Mouse (Mus musculus) v-Abl transformed pro-B cells (cell line): Measurements from ENCODE around the gene Nap1l4.

Experiments
- in situ Hi-C, 2 experiments: fragments of 400-800 bp; cut with MboI; formaldehyde crosslinking; loops; one replicate each; pipeline ENCODE4 v1.15.1; 2025; ENCODE audit not compliant: unreplicated experiment in 2 of 2

The Nap1l4 gene

DNA sequence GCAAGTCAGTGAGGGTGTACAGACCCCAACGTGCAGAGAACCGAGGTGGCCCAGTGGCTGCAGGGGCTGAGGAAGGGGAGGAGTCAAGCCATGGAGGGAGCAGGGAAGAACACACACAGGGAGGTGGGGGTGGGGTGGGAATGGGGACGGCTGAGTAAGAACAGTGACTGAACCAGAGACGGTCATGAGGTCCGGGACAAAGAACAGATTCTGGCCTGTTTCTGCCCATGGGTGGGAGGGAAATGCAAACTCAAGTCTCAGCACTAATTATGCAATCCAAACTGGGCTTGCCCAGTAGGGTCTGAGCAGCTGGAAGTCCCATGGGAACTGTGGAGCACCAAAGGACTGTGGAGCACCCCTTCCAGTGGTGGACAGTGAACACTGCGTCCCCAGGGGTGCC lies 66.4 kb downstream of the Nap1l4 start:
- in situ Hi-C loops = loop anchor here (5.0 to 10.0 kb wide), 2 partner anchors 280 to 282 kb away; partner anchors contain the start of gene Mrgprg (in 1 of the 2)

DNA sequence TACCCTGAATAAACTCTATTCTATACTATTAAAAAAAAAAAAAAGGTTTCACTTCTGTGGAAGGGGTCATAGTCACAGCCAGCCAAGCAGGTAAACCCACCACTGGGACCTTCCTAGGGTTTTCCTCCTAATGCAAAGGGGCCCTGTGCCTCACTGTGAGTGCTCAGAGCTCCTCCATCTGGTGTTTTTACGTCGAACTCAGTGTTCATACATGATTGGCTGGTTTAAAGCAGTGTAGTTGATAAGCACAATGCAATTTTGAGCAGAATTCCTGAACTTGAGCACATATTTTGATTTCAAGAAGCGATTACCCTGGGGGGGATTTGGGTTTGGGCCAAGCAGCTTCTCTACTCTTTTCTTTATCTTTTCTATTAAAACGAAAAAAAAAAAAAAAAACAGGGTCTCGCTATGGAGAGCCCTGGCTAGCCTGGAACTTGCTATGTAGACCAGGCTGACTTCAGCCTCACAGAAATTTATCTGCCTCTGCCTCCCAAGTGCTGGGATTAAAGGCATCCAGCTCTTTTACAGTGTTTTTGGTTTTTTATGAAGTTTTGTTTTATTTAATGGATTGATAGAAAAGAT lies 67.0 kb downstream of the Nap1l4 start:
- in situ Hi-C loops = loop anchor here (5.0 to 10.0 kb wide), 2 partner anchors 280 to 283 kb away; partner anchors contain the start of gene Mrgprg (in 1 of the 2)

DNA sequence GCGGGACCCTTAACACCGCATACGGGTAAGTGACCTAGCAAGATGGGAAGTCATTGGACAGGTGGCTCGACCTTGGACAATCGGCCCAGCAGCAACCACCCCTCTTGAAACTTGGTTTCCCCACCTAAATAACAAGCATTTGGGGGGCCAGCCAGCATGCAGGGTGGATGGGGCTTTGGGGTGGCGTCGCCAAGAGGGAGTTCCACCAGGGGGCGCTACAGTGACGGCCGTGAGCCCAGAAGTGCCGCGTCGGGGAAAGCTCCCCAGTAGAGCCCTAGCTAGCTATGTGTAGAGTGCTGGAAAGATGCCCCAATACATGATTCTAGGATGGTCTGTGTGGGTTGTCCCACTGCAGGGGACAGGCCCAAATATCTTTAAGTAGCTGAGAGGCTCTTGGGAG lies 68.4 kb downstream of the Nap1l4 start:
- in situ Hi-C loops = loop anchor here (5.0 to 10.0 kb wide), 2 partner anchors 282 to 284 kb away; partner anchors contain the start of gene Mrgprg (in 1 of the 2)

DNA sequence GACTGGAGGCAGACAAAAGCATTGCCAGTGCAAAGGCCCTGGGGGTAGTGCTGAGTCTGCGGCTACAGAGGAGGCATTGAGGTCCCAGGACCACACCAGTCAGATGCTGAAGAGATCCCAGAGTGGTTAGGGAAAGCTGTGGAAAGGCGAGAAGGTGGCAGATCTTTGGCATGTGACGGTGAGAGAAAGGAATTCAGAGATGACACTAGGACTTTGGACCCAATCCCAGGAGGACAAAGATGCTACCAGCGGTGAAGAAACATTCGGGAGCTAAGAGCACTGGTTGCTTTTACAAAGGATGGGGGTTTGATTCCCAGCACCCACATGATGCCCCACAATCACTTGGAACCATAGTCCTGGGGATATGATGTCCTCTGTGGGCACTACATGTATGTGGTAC lies 71.1 kb downstream of the Nap1l4 start:
- in situ Hi-C loops = loop anchor here in 1 of 2 experiments (10.0 kb wide), 1 partner anchor 573 kb away; no protein-coding TSS in a partner anchor

DNA sequence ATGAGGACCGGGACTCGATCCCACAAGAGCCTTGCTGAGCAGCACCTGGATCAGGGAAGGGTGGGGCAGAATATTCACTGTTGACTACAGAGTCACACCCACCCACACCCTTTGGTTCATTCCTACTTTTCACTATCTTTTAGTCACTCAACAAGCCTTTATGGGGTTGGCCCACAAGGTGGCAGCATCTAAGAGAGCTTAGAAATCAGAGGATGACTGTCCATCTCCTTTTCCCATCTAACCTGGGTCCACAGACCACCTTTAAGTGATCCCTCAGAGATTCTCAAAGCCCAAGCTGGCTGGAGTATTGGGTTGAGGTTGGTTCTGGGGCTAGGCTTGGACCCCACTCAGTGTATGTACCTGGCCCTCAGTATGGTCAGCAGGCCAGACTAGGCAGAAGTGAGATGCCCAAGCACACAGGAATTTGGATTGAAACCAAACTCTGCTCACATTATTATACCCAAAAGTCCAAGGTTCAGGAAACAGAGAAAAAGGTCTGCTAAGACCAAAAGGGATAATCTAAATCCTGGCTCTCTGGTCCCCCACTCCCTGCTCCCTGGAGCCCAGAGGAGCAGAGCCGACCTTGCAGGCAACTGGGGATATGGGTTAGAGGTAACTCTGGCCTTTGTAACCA lies 72.1 kb downstream of the Nap1l4 start:
- in situ Hi-C loops = loop anchor here in 1 of 2 experiments (10.0 kb wide), 1 partner anchor 572 kb away; no protein-coding TSS in a partner anchor

DNA sequence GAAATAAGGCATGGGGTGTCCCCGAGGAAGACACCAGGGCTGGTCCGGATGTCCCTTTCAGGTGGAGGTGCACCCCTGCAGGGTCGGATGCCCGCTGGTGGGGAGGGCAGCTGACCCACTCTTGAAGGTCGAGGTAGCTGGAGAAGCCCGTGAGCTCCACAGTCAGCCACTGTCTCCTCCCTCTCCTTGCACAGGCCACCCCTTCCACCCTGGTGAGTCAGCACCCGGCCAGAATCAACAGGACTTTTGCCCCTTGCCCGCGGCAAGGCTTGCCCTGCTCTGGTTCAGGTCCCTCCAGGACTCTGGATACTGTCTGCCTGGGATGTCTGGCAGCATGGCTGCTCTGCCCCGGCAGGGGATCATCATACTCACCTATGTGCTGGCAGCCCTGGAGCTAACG lies 73.0 kb downstream of the Nap1l4 start:
- in situ Hi-C loops = loop anchor here in 1 of 2 experiments (10.0 kb wide), 1 partner anchor 571 kb away; no protein-coding TSS in a partner anchor

DNA sequence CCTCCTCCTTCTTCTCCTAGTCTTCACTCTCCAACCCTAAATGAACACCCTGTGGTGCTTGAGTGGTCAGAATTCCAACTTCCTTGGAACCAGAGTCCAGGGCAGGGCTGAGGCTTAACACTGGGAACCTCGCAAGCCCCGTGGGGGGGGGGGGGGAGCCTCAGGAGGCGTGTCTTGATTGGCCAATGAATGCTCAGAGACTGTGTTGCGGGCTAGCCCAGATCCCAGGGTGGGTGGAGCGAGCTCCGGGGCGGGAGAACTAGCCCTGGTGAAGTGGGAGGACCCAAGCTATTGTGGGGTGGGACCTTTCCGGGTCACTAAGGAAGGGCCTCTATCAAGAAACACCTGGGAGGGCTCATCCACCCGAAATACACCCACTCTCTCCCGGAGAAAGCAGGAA lies 74.1 kb downstream of the Nap1l4 start:
- in situ Hi-C loops = loop anchor here in 1 of 2 experiments (10.0 kb wide), 1 partner anchor 570 kb away; no protein-coding TSS in a partner anchor

DNA sequence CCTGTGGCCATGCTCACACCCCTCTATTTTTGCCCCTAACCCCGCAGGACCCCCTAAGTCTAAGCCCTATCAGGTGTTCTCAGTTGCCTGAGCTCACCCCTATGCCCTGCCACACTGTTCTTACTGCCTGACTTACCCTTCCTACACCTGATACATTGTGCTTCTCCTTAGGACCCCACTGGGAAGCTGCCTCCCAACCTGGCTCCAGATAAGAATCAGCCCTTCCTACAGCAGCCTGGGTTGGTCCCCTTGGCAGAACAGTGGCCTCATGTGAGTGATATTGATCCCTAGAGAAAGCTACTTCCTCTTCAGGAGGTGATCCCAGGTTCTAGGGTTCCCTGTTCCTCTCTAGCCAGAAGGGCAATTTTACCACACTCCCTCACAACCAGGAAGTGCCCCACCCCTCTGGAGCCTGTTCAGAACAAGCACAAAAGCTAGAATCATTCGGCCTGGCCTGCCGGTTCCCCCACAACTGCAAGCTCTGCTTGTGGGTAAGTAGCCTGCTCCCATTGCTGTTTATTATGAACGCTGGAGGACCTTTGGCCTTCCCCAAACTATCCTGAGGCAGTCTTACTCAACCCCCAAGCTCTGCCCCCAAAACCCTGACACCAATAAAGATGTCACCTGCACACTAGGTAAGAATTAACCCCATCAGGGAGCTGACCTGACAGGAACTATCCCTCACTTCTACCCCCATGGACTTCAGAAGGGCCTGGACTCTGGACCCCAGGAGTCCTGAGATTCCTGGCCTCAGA lies 75.4 kb downstream of the Nap1l4 start, which contains the start of gene Slc22a18:
TSS of gene Slc22a18 (plus strand) at position 390 of the 755 bp plus-strand sequence.
- in situ Hi-C loops = loop anchor here in 1 of 2 experiments (10.0 kb wide), 1 partner anchor 569 kb away; no protein-coding TSS in a partner anchor

DNA sequence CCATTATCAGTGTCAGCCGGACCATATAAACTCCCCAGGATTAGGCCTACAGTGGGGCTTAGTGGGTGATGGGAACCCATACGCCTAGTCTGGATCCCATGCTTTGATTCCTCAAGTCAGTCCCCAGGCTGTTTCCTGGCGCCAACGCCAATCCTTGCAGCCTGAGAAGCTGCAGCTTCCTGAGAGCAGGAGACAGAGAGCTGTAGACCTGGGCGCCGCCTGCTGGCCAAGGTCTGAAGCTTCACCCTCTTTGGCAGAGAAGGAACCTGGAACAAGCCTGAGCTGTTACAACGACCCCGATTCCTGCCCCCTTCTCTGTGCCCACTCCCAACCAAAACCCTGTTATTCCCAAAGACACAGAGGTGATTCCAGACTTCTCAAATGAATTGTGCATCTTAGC lies 79.0 kb downstream of the Nap1l4 start:
- in situ Hi-C loops = loop anchor here (5.0 to 10.0 kb wide), 3 partner anchors 318 to 575 kb away; no protein-coding TSS in a partner anchor

DNA sequence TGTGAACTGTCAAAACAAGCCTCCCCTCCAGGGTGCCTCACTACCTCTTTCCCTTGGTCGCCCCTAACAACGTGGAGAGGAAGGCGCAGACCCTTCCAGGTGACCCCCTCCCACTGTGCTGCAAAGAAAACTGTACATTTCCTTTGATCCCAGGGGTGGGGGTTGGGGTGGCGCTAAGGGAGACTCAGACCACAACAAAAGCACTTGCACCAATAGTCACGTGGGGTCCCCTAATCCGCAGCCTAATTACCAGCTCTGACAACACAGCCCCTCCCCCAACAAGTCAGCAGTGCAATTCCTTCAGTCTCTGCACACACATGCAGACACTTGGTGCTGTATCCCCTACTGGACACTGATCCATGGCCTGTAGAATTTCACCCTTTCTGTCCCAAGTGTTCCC lies 81.2 kb downstream of the Nap1l4 start:
- in situ Hi-C loops = loop anchor here (5.0 to 10.0 kb wide), 2 partner anchors 315 to 573 kb away; no protein-coding TSS in a partner anchor

DNA sequence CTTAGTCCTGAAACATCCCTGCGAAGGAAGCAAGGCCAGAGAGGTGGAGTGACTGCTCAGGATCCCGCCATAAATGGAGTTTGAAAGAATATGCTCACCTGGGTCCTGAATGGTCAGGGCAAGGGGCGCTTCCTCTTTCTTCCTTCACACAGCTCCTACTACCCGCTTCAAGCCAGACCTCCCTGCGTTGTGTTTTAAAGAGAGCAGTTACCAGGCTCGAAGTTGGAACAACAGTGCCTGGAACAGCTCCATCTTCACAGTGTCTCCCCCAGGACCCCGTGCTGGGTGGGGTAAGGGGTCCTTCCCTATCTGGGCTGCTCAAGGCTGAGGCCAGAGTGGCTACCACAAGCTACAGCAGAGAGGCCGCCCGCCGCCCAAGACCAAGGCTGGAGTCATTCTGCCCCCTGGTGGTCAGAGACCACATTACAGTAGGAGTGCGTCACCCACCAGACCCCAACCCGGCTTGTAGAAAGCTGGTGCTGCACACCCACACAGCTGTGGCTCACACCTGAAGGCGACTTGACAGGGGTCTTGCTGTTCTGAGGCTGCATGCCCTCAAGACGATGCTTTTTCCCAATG lies 82.7 kb downstream of the Nap1l4 start:
- in situ Hi-C loops = loop anchor here (5.0 to 10.0 kb wide), 2 partner anchors 314 to 571 kb away; no protein-coding TSS in a partner anchor

DNA sequence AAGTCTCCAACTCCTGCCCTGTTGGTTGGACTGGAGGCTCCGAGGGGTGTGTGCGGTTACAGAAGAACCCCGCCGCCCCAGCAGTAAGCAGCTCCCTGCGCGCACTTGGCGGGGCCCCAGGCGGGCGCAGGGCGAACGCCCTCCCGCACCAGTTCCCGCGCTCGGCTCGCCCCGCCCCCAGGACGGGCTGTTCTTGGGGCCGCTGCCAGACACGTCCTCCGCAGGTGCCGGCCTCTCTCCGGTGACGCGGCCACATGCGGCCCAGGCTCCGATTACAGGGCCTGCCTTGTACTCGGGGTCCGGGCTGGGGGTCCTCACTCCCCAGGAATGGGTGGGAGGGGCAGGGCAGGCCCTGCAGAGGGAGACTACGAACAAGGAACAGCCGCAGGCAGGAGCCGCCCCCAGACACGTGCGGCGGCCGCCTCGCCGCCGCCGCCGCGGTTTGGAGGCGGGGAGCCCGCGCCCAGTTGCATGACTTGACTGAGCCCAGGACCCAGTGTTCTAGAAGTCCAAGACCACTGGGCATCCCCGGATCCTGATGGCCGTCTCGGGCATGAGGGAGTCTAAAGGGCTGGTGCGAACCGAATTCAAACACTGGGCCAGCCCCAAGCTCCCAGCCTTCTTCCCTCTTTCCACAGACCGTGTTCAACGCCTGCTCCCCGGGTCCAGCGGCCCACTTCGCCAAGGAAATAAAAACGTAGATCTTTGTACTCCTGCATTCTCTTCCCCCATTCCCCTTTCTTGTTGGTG lies 83.9 kb downstream of the Nap1l4 start:
- in situ Hi-C loops = loop anchor here (5.0 to 10.0 kb wide), 2 partner anchors 313 to 570 kb away; no protein-coding TSS in a partner anchor

DNA sequence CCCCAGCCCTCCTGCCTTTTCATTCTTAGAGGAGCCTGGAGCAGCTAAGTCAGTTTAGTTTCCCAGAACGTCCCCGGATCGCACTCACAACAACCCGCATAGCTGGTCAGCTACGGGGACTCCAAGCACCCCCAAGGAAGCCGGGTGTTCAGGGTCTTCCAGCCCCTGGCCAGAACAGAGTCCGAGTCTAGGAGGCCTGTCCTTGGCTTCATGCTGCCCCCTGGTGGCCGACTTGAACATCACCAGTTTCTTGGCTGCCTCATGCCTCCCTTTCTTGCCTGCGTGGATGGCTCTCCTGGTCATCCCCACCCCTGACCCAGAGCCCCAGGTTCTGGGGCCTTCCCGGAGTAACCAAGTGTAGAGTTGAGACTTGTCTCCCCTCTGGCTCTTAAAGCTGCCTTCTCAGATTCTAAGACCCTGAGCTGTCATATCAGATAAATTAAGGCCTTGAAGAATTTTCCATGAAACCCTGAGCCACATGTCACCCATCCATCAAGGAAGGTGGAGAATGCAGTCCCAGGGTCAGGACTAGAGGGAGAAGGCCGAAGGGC lies 85.0 kb downstream of the Nap1l4 start:
- in situ Hi-C loops = loop anchor here in 1 of 2 experiments (10.0 kb wide), 1 partner anchor 569 kb away; no protein-coding TSS in a partner anchor
